Mouse (Mus musculus): Measurements from ENCODE around the gene Slc7a8. TPM values are rescaled to one million over a fixed set of nuclear protein-coding genes. Genes with fewer than 3 reads are reported as not detected.
A peak's percentile ranks its signal among the peaks of the same experiment; 100 is the strongest.

Slc7a8 gene
- polyA plus RNA-seq, 1 experiment from 2014 or later, result 3.1 TPM

DNA sequence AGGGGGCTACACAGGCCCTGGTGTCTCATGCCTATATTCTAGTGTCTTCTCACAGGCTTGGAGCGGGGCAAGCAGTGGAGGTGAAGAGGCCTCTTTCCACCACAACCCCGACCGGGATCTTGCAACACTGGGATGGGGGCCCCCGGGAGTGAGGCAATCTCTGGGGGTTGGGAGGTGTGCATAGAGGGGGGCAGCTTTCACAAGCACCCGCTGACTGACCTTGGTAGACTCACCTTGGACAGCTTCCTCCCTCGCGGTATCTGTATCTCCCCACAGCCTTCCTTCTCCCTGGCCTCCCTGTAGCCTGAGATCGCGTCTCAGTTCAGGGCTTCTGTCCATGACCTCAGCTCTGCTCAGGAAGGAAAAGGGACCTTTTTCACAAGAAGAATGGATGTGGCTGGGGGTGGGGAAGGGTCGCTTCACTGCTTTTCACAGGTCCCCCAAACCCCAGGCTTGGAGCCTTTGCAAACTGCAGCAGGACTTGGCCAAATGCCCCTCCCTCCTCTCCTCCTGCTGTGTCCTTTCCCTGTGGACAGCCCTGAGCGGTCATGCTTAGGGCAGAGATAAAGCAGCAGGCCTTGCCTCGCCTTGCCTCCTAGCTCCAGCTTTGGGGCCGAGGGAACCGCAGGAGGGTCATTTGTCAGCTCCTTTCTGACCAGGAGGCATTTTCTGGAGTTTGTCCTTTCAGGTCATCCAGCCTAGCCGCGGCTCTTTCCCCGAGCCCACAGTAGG lies 75.0 kb downstream of the Slc7a8 start:
- WGBS, result 50% methylated on average over 17 of the region's 17 CpGs
- Histone ChIP-seq H3K4me2 (replicated peaks; ENCODE audit: low read depth) (no peak overlapping the region), H3K27me3 (ENCODE audit: control insufficient read depth, insufficient read depth, low read length) (no peaks in the 10 kb centered on the region), H3K27ac (replicated peaks) (no peak overlapping the region), H3K9ac (ENCODE audit: low read length) (peak overlapping the region; percentile 27; the same call in 1 of the 2 replicates), H3K9me3 (ENCODE audit: control insufficient read depth, low read length) (no peaks in the 10 kb centered on the region), H3K4me3 (ENCODE audit: low read depth, low read length) (no peak overlapping the region), H3K36me3 (ENCODE audit: control insufficient read depth, insufficient read depth, low read length) (no peaks in the 10 kb centered on the region), H3K4me1 (replicated peaks; ENCODE audit: control insufficient read depth, insufficient read depth) (no peaks in the 10 kb centered on the region)
- no peak for TF ChIP-seq CTCF (IDR thresholded peaks at IDR 0.05; ENCODE audit: low read depth)
- no peak for TF ChIP-seq EP300 (optimal IDR thresholded peaks at IDR 0.05)
- 0 out of 2 replicates have a peak, but pooled peaks have one; percentile 20 for ATAC-seq (ENCODE audit: low FRiP score, low TSS enrichment)
- DNase-seq (ENCODE audit: low spot score), result no peak

DNA sequence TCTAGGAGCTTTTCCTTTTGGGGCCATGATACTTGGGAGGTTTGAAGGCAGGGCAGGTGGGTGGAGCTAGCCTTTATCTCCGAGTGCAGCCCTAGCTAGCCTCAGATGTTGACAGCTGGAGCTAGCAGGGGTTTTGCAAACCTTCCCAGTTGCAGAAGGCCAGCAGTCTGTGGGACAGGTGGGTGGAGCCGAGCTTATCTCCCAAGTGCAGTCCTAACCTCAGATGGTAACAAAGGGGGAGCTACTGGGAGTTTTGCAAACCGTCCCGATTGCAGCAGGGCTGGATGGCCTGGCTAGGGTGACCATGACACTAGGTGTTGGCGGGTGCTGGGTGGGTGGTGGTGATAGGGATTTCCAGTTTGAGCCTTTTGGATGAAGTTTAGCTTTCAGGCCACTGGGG lies 75.9 kb downstream of the Slc7a8 start:
- H3K4me1 ChIP-seq (replicated peaks; ENCODE audit: control insufficient read depth, insufficient read depth), result no peaks in the 10 kb centered on the region
- 35% methylated on average over 5 of the region's 5 CpGs for WGBS
- no peaks in the 10 kb centered on the region for H3K9me3 ChIP-seq (ENCODE audit: control insufficient read depth, low read length)
- no peaks in the 10 kb centered on the region for H3K36me3 ChIP-seq (ENCODE audit: control insufficient read depth, insufficient read depth, low read length)
- TF ChIP-seq EP300 (optimal IDR thresholded peaks at IDR 0.05) (no peak), CTCF (IDR thresholded peaks at IDR 0.05; ENCODE audit: low read depth) (no peak)
- DNase-seq (ENCODE audit: low spot score) (no peak), ATAC-seq (ENCODE audit: low FRiP score, low TSS enrichment) (no peak; the same call in 1 of the 2 replicates)
- H3K4me3 ChIP-seq (ENCODE audit: low read depth, low read length), result no peak overlapping the region
- H3K27me3 ChIP-seq (ENCODE audit: control insufficient read depth, insufficient read depth, low read length), result no peaks in the 10 kb centered on the region
- H3K9ac ChIP-seq (ENCODE audit: low read length), result no peak overlapping the region
- H3K27ac ChIP-seq (replicated peaks), result no peak overlapping the region
- no peak overlapping the region for H3K4me2 ChIP-seq (replicated peaks; ENCODE audit: low read depth)

DNA sequence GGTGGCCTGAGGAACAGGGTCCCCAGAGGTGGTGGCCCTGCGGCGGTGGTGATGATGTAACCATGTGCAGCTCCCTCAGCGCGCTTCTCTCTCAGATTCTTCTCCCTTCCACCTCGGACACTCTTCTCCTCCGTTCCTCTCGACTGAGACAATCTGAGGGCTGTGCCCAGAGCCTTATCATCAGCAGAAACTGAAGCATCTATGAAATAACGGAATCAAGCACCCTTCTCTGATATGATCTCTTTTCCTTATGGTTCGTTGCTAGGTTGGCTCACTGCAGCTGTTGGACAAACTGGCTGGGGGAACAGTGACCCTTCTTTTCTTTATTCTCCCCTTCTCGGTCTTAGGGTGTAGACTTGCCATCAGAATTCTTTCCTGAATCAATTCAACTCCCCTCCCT lies 78.5 kb downstream of the Slc7a8 start:
- H3K27ac ChIP-seq (replicated peaks), result no peak overlapping the region
- DNase-seq (ENCODE audit: low spot score) (no peak), ATAC-seq (ENCODE audit: low FRiP score, low TSS enrichment) (no peak)
- H3K9me3 ChIP-seq (ENCODE audit: control insufficient read depth, low read length), result no peaks in the 10 kb centered on the region
- no peak overlapping the region for H3K4me3 ChIP-seq (ENCODE audit: low read depth, low read length)
- no peaks in the 10 kb centered on the region for H3K4me1 ChIP-seq (replicated peaks; ENCODE audit: control insufficient read depth, insufficient read depth)
- no peak for TF ChIP-seq CTCF (IDR thresholded peaks at IDR 0.05; ENCODE audit: low read depth)
- TF ChIP-seq EP300 (optimal IDR thresholded peaks at IDR 0.05), result no peak
- H3K4me2 ChIP-seq (replicated peaks; ENCODE audit: low read depth), result no peak overlapping the region
- no peaks in the 10 kb centered on the region for H3K36me3 ChIP-seq (ENCODE audit: control insufficient read depth, insufficient read depth, low read length)
- no peaks in the 10 kb centered on the region for H3K27me3 ChIP-seq (ENCODE audit: control insufficient read depth, insufficient read depth, low read length)
- 66% methylated on average over 10 of the region's 10 CpGs for WGBS
- no peak overlapping the region for H3K9ac ChIP-seq (ENCODE audit: low read length)

DNA sequence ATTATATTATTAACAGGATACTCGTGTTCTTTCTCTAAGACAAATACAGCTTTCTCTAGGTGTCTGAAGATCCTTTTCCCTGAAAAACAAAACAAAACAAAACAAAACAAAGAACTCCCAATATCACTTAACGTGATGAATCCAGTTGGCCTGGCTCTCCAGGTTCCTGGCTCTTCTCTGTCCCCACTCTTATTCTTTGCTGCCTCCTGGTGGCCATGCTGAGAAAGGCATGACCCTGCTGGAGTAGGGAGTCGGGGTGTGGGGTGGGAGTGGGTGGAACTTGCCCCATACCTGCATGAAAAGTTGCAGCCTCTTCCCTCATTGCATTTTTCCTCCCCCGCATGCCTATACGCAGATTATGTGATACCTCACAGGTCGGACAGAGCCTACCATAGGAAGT lies 80.4 kb downstream of the Slc7a8 start:
- TF ChIP-seq CTCF (IDR thresholded peaks at IDR 0.05; ENCODE audit: low read depth) (peak; percentile 97), EP300 (optimal IDR thresholded peaks at IDR 0.05) (no peak)
- no peak overlapping the region for H3K9ac ChIP-seq (ENCODE audit: low read length)
- ATAC-seq (ENCODE audit: low FRiP score, low TSS enrichment) (0 out of 2 replicates have a peak, but pooled peaks have one; percentile 65), DNase-seq (ENCODE audit: low spot score) (peak; percentile 83)
- no peak overlapping the region for H3K27ac ChIP-seq (replicated peaks)
- no peaks in the 10 kb centered on the region for H3K4me1 ChIP-seq (replicated peaks; ENCODE audit: control insufficient read depth, insufficient read depth)
- no peak overlapping the region for H3K4me3 ChIP-seq (ENCODE audit: low read depth, low read length)
- no peaks in the 10 kb centered on the region for H3K9me3 ChIP-seq (ENCODE audit: control insufficient read depth, low read length)
- no peaks in the 10 kb centered on the region for H3K27me3 ChIP-seq (ENCODE audit: control insufficient read depth, insufficient read depth, low read length)
- H3K4me2 ChIP-seq (replicated peaks; ENCODE audit: low read depth), result no peak overlapping the region
- 9% methylated on average over 6 of the region's 6 CpGs for WGBS
- H3K36me3 ChIP-seq (ENCODE audit: control insufficient read depth, insufficient read depth, low read length), result no peaks in the 10 kb centered on the region

DNA sequence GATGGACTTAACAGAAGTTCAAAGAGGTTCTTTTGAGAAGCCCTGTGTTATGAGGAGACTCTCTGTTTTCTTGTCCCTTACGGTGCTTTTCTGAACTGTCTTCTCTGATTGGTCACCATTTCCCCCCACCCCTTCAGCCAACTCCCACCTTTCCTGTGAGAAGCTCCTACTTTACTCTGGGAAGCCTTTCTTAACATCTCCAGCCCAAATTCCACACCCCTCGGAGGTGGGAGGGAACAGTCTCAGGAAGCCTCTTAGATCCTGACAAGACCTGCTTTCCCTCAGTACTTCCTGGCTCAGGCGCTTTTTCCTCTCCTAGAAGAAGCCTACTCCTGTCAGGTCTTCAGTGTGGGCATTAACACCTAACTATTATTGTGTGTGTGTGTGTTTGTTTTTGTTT lies 82.2 kb downstream of the Slc7a8 start:
- no peak for DNase-seq (ENCODE audit: low spot score)
- TF ChIP-seq CTCF (IDR thresholded peaks at IDR 0.05; ENCODE audit: low read depth), result no peak
- no peak for TF ChIP-seq EP300 (optimal IDR thresholded peaks at IDR 0.05)
- Histone ChIP-seq H3K4me1 (replicated peaks; ENCODE audit: control insufficient read depth, insufficient read depth) (no peaks in the 10 kb centered on the region), H3K4me3 (ENCODE audit: low read depth, low read length) (no peak overlapping the region), H3K9me3 (ENCODE audit: control insufficient read depth, low read length) (no peaks in the 10 kb centered on the region), H3K27ac (replicated peaks) (no peak overlapping the region), H3K4me2 (replicated peaks; ENCODE audit: low read depth) (no peak overlapping the region), H3K36me3 (ENCODE audit: control insufficient read depth, insufficient read depth, low read length) (no peaks in the 10 kb centered on the region), H3K9ac (ENCODE audit: low read length) (no peak overlapping the region), H3K27me3 (ENCODE audit: control insufficient read depth, insufficient read depth, low read length) (no peaks in the 10 kb centered on the region)
- 34% methylated on average over 3 of the region's 3 CpGs for WGBS
- ATAC-seq (ENCODE audit: low FRiP score, low TSS enrichment), result no peak

DNA sequence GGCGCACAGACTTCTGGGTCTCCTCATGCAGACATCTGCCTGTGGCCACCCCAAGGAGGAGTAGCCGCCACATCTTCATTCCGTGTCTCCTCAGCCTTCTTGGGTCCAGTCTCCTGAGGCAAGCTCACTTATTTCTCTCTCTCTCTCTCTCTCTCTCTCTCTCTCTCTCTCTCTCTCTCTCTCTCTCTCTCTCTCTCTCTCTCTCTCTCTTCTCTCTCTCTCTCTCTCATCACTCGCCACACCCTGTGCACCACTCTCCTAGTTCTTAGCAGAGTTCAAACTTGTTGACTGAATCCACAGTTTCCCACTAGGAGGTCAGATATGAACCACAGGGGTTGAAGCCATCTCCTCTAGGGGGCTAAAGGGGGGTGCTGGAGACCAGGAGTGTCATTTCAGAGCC lies 83.0 kb downstream of the Slc7a8 start, which contains the start of gene Gm29776:
Gm29776 (minus strand) TSS at position 101 of the 400 bp plus-strand sequence.
- 76% methylated on average over 4 of the region's 4 CpGs for WGBS
- no peak for ATAC-seq (ENCODE audit: low FRiP score, low TSS enrichment)

More for the DNA sequence above, 83.0 kb downstream of the Slc7a8 start, which contains the start of gene Gm29776:
- no peaks in the 10 kb centered on the region; the same call in 1 of the 2 replicates for H3K36me3 ChIP-seq (ENCODE audit: control insufficient read depth, insufficient read depth, low read length)
- H3K9me3 ChIP-seq (ENCODE audit: control insufficient read depth, low read length), result no peaks in the 10 kb centered on the region
- no peak within 1 kb of the TSS for H3K4me2 ChIP-seq (replicated peaks; ENCODE audit: low read depth)
- H3K9ac ChIP-seq (ENCODE audit: low read length), result no peak within 1 kb of the TSS
- DNase-seq (ENCODE audit: low spot score), result no peak
- H3K27ac ChIP-seq (replicated peaks), result no peak within 1 kb of the TSS
- TF ChIP-seq EP300 (optimal IDR thresholded peaks at IDR 0.05), result no peak
- TF ChIP-seq CTCF (IDR thresholded peaks at IDR 0.05; ENCODE audit: low read depth), result no peak
- H3K27me3 ChIP-seq (ENCODE audit: control insufficient read depth, insufficient read depth, low read length), result no peaks in the 10 kb centered on the region
- H3K4me3 ChIP-seq (ENCODE audit: low read depth, low read length), result no peak within 1 kb of the TSS
- no peaks in the 10 kb centered on the region for H3K4me1 ChIP-seq (replicated peaks; ENCODE audit: control insufficient read depth, insufficient read depth)
